Comparison of ENCODE assay signal across 13 mouse cellular contexts in the genomic region with DNA sequence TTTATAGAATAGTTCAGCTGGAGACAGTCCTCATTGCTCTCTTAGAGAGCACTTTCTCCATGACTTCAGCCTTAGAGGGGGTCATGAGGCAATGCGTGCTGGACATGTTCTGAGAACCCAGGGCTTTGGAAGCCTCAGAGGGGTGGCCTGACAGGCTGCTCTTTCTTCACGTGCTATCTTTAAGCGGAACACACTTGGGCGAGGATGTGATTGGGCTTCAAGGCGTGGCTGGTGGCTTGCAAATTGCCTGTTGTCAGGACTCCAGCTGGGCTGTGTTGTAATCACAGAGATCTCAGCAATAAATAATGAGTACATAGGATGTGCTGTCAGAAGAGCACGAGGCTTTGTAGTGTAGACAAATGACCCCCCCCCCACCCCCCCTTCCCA.
DNase-seq lines count a peak whose midpoint lies in the region; ATAC-seq and TF ChIP-seq lines count a peak whose summit lies in the region.
"Had no signal": no experiment of that assay in that cellular context is flagged by ENCODE, and none has a peak within 500 bp of the region (broad histone marks: within the 10 kb centered on the region; RNA-seq: fewer than 3 reads in every experiment).

No protein-coding gene starts in this region.

- H3K9ac ChIP-seq in lung, embryonic 15.5 days, result no peak overlapping the region
- no peak overlapping the region for H3K9ac ChIP-seq in stomach, postnatal 0 days (ENCODE audit: low read length)
- H3K9ac ChIP-seq: embryonic facial prominence, embryonic 13.5 days; heart, embryonic 12.5 days had no signal

- H3K4me3 ChIP-seq in gastrocnemius, adult 2 months, result no peak overlapping the region
- no peak overlapping the region for H3K4me3 ChIP-seq in lung, embryonic 15.5 days
- H3K4me3 ChIP-seq in stomach, postnatal 0 days (ENCODE audit: low read depth, low read length), result no peak overlapping the region
- H3K4me3 ChIP-seq: embryonic facial prominence, embryonic 13.5 days; heart, embryonic 12.5 days had no signal

- WGBS in lung, embryonic 15.5 days, result 38% methylated on average over 6 of the region's 6 CpGs
- 24% methylated on average over 6 of the region's 6 CpGs for WGBS in stomach, postnatal 0 days

- TF ChIP-seq CTCF in gastrocnemius, adult 2 months (IDR thresholded peaks at IDR 0.05), result no peak
- TF ChIP-seq CTCF in stomach, postnatal 0 days (IDR thresholded peaks at IDR 0.05; ENCODE audit: low read depth), result no peak

- no peak overlapping the region for H3K4me2 ChIP-seq in lung, embryonic 15.5 days
- no peak overlapping the region for H3K4me2 ChIP-seq in stomach, postnatal 0 days (replicated peaks; ENCODE audit: low read depth)
- H3K4me2 ChIP-seq: embryonic facial prominence, embryonic 13.5 days; heart, embryonic 12.5 days; liver, embryonic 11.5 days had no signal

- H3K4me1 ChIP-seq in lung, embryonic 15.5 days, result peaks cover 46% of the 10 kb centered on the region
- H3K4me1 ChIP-seq in stomach, postnatal 0 days (replicated peaks; ENCODE audit: control insufficient read depth, insufficient read depth), result no peaks in the 10 kb centered on the region; the same call in none of the 2 replicates

- no peak for TF ChIP-seq EP300 in stomach, postnatal 0 days (optimal IDR thresholded peaks at IDR 0.05)

- H3K9me3 ChIP-seq in lung, embryonic 15.5 days, result no peaks in the 10 kb centered on the region
- no peaks in the 10 kb centered on the region for H3K9me3 ChIP-seq in stomach, postnatal 0 days (ENCODE audit: control insufficient read depth, low read length)
- H3K9me3 ChIP-seq: embryonic facial prominence, embryonic 13.5 days; heart, embryonic 12.5 days had no signal

- peak; percentile 69 for DNase-seq in gastrocnemius, adult 2 months
- DNase-seq in gastrocnemius, postnatal 4 days (ENCODE audit: low spot score in 2 of 2), result no peak
- peak; percentile 56 for DNase-seq in urinary bladder, postnatal 14 days (ENCODE audit: low spot score)
- no peak for DNase-seq in urinary bladder, postnatal 10 days (ENCODE audit: low spot score)
- DNase-seq in stomach, postnatal 0 days (ENCODE audit: low spot score), result no peak
- no peak for DNase-seq in frontal cortex, adult 2 months (ENCODE audit: extremely low spot score in 1 of 2, low spot score in 1 of 2)
- DNase-seq: right cerebral cortex, postnatal 4 days had no signal

- intact Hi-C loops in gastrocnemius, adult 2 months (cut with DNase I), result no loop called here

- peak overlapping the region; percentile 64 for H3K27ac ChIP-seq in gastrocnemius, adult 2 months
- H3K27ac ChIP-seq in lung, embryonic 15.5 days, result peak overlapping the region; percentile 70
- no peak overlapping the region; the same call in 1 of the 2 replicates for H3K27ac ChIP-seq in stomach, postnatal 0 days (replicated peaks)
- H3K27ac ChIP-seq: embryonic facial prominence, embryonic 13.5 days had no signal

- H3K27me3 ChIP-seq in lung, embryonic 15.5 days, result peaks cover 21% of the 10 kb centered on the region
- H3K27me3 ChIP-seq in stomach, postnatal 0 days (ENCODE audit: control insufficient read depth, insufficient read depth, low read length), result no peaks in the 10 kb centered on the region
- H3K27me3 ChIP-seq: embryonic facial prominence, embryonic 13.5 days; heart, embryonic 12.5 days had no signal

- H3K36me3 ChIP-seq in lung, embryonic 15.5 days, result no peaks in the 10 kb centered on the region
- H3K36me3 ChIP-seq in stomach, postnatal 0 days (ENCODE audit: control insufficient read depth, insufficient read depth, low read length), result no peaks in the 10 kb centered on the region
- H3K36me3 ChIP-seq: embryonic facial prominence, embryonic 13.5 days; heart, embryonic 12.5 days had no signal

- peak; percentile 85 for ATAC-seq in lung, embryonic 15.5 days (ENCODE audit: borderline replicate concordance, extremely low read depth, low FRiP score, low TSS enrichment)
- ATAC-seq in stomach, postnatal 0 days (ENCODE audit: low FRiP score, low TSS enrichment), result peak; percentile 32; the same call in 1 of the 2 replicates
- no peak for ATAC-seq in inflammation-experienced regulatory T-cells, adult 6 months
- ATAC-seq: intestine, postnatal 0 days had no signal

Comparison
In these comparisons a context has a peak if more than half of its experiments do, and no peak if none do; other contexts are left out.
1. DNase-seq: peak in gastrocnemius, adult 2 months (single experiment) and urinary bladder, postnatal 14 days (single experiment); none in gastrocnemius, postnatal 4 days (0 of 2), urinary bladder, postnatal 10 days (single experiment), stomach, postnatal 0 days (single experiment) and frontal cortex, adult 2 months (0 of 2).